Mouse (Mus musculus) forebrain, postnatal 0 days (tissue): ENCODE measurements around the gene Gzmk. TPM values are rescaled to one million over a fixed set of nuclear protein-coding genes. Genes with fewer than 3 reads are reported as not detected.

Source experiments
- ATAC-seq: fragments of 200-750 bp; cut with Nextera tagmentation; 2 replicates; pipeline ENCODE4 v1.8.0; 2017; ENCODE audit warnings: mild to moderate bottlenecking, moderate library complexity
- DNase-seq: peaks from one replicate; pipeline ENCODE4 v3.0.0-alpha.2; 2015
- H3K27ac ChIP-seq: fragments of 300-500 bp; sonication (generic); 2 replicates; pipeline ENCODE4 v1.5.1; 2014; ENCODE audit warnings: low read depth, mild to moderate bottlenecking, antibody characterized with exemption, low read length, moderate library complexity, mixed read lengths
- H3K27me3 ChIP-seq: fragments of 300-500 bp; sonication (generic); 2 replicates; pipeline ENCODE4 v1.6.1; 2014; ENCODE audit warnings: mild to moderate bottlenecking, low read length, mixed read lengths; ENCODE audit not compliant: insufficient read depth
- H3K36me3 ChIP-seq: fragments of 300-500 bp; sonication (generic); 2 replicates; pipeline ENCODE4 v1.6.1; 2014; ENCODE audit warnings: mild to moderate bottlenecking, moderate library complexity; ENCODE audit not compliant: insufficient read depth
- H3K4me1 ChIP-seq: fragments of 300-500 bp; sonication (generic); 2 replicates; pipeline ENCODE4 v1.6.1; 2014; ENCODE audit warnings: antibody characterized with exemption; ENCODE audit not compliant: insufficient read depth
- H3K4me2 ChIP-seq: fragments of 300-500 bp; sonication (generic); 2 replicates; pipeline ENCODE4 v1.6.1; 2014; ENCODE audit warnings: low read depth, mild to moderate bottlenecking, moderate library complexity
- H3K4me3 ChIP-seq: fragments of 300-500 bp; sonication (generic); 2 replicates; pipeline ENCODE4 v1.5.1; 2014; ENCODE audit warnings: low read depth, low read length, mixed read lengths
- H3K9ac ChIP-seq: fragments of 300-500 bp; sonication (generic); 2 replicates; pipeline ENCODE4 v1.6.1; 2014; ENCODE audit warnings: mild to moderate bottlenecking
- H3K9me3 ChIP-seq: fragments of 300-500 bp; sonication (generic); 2 replicates; pipeline ENCODE4 v1.6.1; 2016; ENCODE audit warnings: low read length
- CTCF ChIP-seq: sonication (generic); IDR thresholded peaks from 2 replicates; pipeline ENCODE4 v1.5.1; 2016; ENCODE audit warnings: antibody characterized with exemption, control low read depth, low read depth
- WGBS: fragments of 180-500 bp; shearing (Covaris S2); extraction: QIAGEN DNeasy Blood & Tissue Kit; methylation state at CpG from one replicate; pipeline ENCODE4 v1.1.7; 2014; 5-methylcytosine and 5-hydroxymethylcytosine counted together
- polyA plus RNA-seq: library from polyadenylated mRNA; unstranded; fragments of >200 nt; fragmentation: Nextera tagmentation; extraction: Ambion mirVana; gene quantifications from 2 replicates; pipeline ENCODE4 v1.2.1, GENCODE M21; 2015
- total RNA-seq: library from RNA; depleted of rRNA; stranded (reverse); fragments of >200 nt; gene quantifications from 2 replicates; pipeline ENCODE4 v1.2.3, GENCODE M21; 2014; rRNA removed

Gene Gzmk
- total RNA-seq (not detected in 2 replicates), polyA plus RNA-seq (not detected in 2 replicates)

DNA sequence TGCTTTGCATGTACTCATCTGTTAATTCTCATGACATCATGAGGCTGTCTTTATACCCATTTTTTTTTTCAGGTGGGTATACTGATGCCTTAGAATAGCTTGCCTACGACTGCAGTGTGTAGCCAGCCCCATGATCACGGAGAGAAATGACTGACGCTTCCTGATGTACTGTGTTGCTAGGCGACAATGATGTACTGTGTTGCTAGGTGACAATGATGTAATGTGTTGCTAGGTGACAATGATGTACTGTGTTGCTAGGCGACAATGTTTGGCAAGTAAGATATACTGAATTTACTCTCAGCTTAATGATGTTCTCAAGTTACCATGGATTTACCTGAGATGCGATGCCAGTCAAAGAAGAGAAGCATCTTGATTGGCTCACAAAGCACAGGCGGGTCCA is at the start of gene Gzmk:
TSS of gene Gzmk (minus strand) at position 98 of the 400 bp plus-strand sequence.
- Histone ChIP-seq H3K27ac (no peak within 1 kb of the TSS), H3K27me3 (no peaks in the 10 kb centered on the region), H3K9ac (no peak within 1 kb of the TSS), H3K4me1 (peaks cover 3% of the 10 kb centered on the region; the same call in 1 of the 2 replicates), H3K9me3 (no peaks in the 10 kb centered on the region), H3K4me3 (no peak within 1 kb of the TSS), H3K36me3 (no peaks in the 10 kb centered on the region), H3K4me2 (no peak within 1 kb of the TSS)
- WGBS, result 28% methylated on average over 7 of the region's 7 CpGs
- ATAC-seq (peak; percentile 99), DNase-seq (peak; percentile 90)
- no peak for TF ChIP-seq CTCF

DNA sequence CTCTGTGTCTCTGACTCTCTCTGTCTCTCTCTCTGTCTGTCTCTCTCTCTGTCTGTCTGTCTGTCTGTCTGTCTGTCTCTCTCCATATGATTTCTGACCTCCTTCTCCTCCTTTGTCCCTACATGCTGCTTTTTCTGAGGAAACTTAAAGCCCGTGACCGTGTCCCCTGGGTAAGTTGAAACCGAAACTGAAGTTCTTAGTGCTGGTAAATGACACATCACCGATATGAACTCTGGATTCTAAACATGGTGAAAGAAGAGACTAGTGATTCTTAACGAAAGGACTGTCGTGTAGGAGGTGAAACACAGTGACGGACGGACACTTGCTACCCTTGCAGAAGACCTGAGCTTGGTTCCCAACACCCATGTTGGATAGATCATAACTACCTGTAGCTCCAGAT is 45.5 kb upstream of the Gzmk start:
- no peak for DNase-seq
- Histone ChIP-seq H3K27me3 (no peaks in the 10 kb centered on the region), H3K36me3 (no peaks in the 10 kb centered on the region), H3K4me2 (no peak overlapping the region), H3K4me1 (no peaks in the 10 kb centered on the region), H3K27ac (no peak overlapping the region), H3K4me3 (no peak overlapping the region), H3K9ac (no peak overlapping the region), H3K9me3 (no peaks in the 10 kb centered on the region)
- ATAC-seq, result no peak
- no peak for TF ChIP-seq CTCF
- 92% methylated on average over 8 of the region's 8 CpGs for WGBS

DNA sequence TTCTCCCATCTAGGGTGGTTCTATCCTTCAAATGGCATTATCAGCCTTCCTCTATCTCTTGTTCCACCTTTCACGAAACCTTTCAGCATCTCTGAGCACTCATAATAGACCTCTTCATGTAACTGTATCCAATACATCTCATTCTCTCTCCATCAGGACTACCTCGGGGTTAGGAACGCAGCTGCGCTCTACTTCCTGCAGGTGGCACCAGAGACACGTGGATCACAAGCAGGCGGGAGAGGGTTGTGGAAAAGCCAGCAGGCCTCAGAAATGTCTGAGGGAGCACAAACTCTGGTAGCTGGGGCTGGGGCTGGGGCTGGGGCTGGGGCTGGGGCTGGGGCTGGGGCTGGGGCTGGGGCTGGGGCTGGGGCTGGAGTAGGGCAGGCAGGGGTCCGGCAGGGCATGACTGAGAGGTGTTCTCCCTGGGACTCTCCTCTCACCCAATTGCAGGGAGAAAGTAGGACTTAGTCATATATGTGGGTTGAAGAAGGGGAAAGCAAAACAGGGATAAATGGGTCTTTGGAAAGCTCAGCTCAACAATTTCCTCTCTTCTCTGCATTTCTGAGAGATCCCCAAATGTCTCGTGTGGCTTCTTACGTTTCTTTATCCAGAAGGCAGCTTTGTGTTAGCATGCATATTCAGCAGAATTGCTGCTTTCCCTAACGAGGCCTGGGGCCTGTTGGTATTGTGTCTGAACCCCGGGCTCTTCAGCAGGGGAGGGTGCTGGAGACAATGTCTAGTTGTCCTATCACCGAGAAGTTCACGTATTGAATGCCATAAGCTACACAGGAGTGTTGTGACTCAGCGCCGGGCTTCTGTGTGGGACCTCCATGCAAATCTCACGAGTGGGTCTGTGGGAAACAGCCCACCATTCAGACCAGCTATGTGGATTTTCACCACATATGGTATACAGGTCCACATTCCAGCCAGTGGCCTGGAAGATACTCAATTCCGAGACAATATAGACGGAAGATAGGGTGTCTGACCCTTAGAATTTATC is 44.4 kb upstream of the Gzmk start:
- H3K4me2 ChIP-seq, result no peak overlapping the region
- WGBS, result 31% methylated on average over 18 of the region's 18 CpGs
- no peaks in the 10 kb centered on the region for H3K9me3 ChIP-seq
- TF ChIP-seq CTCF, result peak; percentile 97
- no peaks in the 10 kb centered on the region; the same call in 1 of the 2 replicates for H3K27me3 ChIP-seq
- H3K27ac ChIP-seq, result no peak overlapping the region
- no peak overlapping the region for H3K9ac ChIP-seq
- ATAC-seq, result peak; percentile 95
- DNase-seq, result peak; percentile 93
- no peaks in the 10 kb centered on the region for H3K36me3 ChIP-seq
- H3K4me3 ChIP-seq, result no peak overlapping the region
- no peaks in the 10 kb centered on the region for H3K4me1 ChIP-seq

DNA sequence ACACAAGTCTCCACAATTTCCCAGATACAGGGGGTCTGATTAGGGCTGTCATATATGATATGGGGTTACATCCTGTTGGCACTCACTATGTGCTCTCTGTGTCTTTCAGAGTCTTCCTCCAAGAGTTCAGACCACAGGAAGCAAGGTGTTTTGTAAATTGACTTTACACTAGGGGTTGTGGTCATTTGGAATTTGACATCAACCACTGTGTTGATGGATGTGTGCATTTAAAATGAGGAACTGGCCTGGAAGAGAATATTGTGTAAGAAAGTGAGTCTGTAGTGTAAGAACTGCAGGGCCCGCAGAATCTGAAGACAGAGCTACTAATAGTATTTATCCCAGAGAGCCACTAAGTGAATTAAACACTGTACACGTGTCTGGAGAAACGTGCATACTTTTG is 41.5 kb upstream of the Gzmk start:
- Histone ChIP-seq H3K4me1 (no peaks in the 10 kb centered on the region), H3K27ac (no peak overlapping the region), H3K36me3 (no peaks in the 10 kb centered on the region), H3K27me3 (no peaks in the 10 kb centered on the region; the same call in 1 of the 2 replicates), H3K9ac (no peak overlapping the region), H3K9me3 (no peaks in the 10 kb centered on the region), H3K4me2 (no peak overlapping the region), H3K4me3 (no peak overlapping the region)
- DNase-seq (no peak), ATAC-seq (no peak)
- no peak for TF ChIP-seq CTCF
- 78% methylated on average over 3 of the region's 3 CpGs for WGBS

DNA sequence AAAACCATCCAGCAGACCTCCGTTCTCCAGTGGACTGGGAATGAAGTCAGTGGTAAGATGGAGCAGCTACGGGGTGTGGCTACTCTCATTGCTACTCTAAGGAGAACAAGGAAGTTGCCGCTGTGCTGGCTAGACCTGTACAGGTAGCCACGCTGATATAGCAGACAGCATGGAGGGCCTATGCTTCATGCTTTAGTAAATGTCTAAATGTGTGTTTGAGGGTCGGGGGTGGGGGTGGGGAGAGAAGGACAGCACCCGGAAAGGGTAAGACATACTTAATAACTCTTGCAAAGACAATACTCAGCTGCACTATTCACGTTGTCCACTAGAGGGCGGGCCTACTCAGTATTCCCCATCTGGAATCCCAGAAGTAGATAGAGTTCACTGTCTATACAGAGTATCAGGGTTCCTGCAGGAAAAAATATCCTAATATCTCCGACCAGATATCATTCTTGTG is 40.8 kb upstream of the Gzmk start:
- H3K27ac ChIP-seq, result no peak overlapping the region
- TF ChIP-seq CTCF, result peak; percentile 86
- 28% methylated on average over 9 of the region's 9 CpGs for WGBS
- peak; percentile 87 for DNase-seq
- no peaks in the 10 kb centered on the region for H3K9me3 ChIP-seq
- peak; percentile 28; the same call in 1 of the 2 replicates for ATAC-seq
- H3K4me3 ChIP-seq, result no peak overlapping the region
- H3K9ac ChIP-seq, result no peak overlapping the region
- H3K27me3 ChIP-seq, result no peaks in the 10 kb centered on the region; the same call in 1 of the 2 replicates
- H3K4me1 ChIP-seq, result no peaks in the 10 kb centered on the region
- no peaks in the 10 kb centered on the region for H3K36me3 ChIP-seq
- no peak overlapping the region for H3K4me2 ChIP-seq

DNA sequence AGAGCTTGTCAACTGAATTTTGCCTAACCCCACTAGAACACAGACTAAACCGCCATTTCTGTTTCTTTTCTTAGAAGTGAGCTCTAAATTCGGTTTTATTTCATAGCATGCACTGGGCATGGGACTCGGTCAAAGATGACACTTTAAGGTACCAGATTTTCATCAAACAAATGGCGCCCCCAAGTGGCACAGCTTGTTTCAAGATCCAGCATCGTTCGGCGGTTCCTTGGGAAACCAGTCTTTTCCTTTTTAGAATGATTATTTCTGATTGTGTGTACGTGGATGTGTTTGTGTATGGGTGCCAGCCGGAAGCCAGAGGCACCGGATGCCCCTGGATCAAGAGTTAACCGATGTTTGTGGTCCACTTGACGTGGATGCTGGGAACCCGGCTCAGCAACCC is 39.5 kb upstream of the Gzmk start:
- WGBS, result 24% methylated on average over 13 of the region's 13 CpGs
- Histone ChIP-seq H3K4me2 (no peak overlapping the region), H3K9me3 (no peaks in the 10 kb centered on the region), H3K9ac (no peak overlapping the region), H3K4me3 (no peak overlapping the region), H3K27ac (no peak overlapping the region), H3K36me3 (no peaks in the 10 kb centered on the region), H3K4me1 (no peaks in the 10 kb centered on the region), H3K27me3 (no peaks in the 10 kb centered on the region; the same call in 1 of the 2 replicates)
- TF ChIP-seq CTCF, result peak; percentile 69
- DNase-seq (peak; percentile 78), ATAC-seq (no peak; the same call in 1 of the 2 replicates)

DNA sequence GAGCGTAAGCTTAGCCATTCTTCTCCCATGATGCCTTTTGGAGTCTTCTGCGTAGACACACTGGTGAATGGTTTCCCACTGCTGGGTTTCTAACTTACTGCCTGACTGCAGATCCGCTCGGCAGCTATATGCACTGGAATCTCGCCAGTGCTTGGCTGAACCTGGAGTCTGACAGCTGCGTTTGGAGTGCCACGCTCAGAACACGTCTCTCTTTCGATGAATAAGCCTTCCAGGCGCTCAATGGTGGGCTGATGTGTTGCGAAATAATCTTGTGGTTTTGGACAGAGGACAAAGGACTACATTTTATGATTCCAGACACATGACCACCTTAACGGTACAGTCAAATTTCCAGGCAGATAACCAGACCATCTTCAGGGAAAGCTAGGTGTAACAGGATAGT is 37.1 kb upstream of the Gzmk start:
- no peak for TF ChIP-seq CTCF
- H3K9ac ChIP-seq, result no peak overlapping the region
- no peak overlapping the region for H3K4me2 ChIP-seq
- WGBS, result 46% methylated on average over 12 of the region's 12 CpGs
- no peak overlapping the region for H3K4me3 ChIP-seq
- H3K9me3 ChIP-seq, result no peaks in the 10 kb centered on the region
- no peaks in the 10 kb centered on the region; the same call in 1 of the 2 replicates for H3K27me3 ChIP-seq
- H3K27ac ChIP-seq, result no peak overlapping the region
- no peaks in the 10 kb centered on the region for H3K36me3 ChIP-seq
- peak; percentile 72 for DNase-seq
- peak; percentile 63 for ATAC-seq
- H3K4me1 ChIP-seq, result no peaks in the 10 kb centered on the region
